9 mouse cellular contexts compared by ENCODE assay signal in genomic region chr3:152667356-152668211, GRCm38 (mm10). TPM values are rescaled to one million over a fixed set of nuclear protein-coding genes. Genes with fewer than 3 reads are reported as not detected.
DNase-seq lines count a peak whose midpoint lies in the region; ATAC-seq and TF ChIP-seq lines count a peak whose summit lies in the region.
"Had no signal": no experiment of that assay in that cellular context is flagged by ENCODE, and none has a peak within 500 bp of the region (broad histone marks: within the 10 kb centered on the region; RNA-seq: fewer than 3 reads in every experiment).

No protein-coding gene starts in this region.

- peaks cover 27% of the 10 kb centered on the region for H3K27me3 ChIP-seq in heart, embryonic 11.5 days (ENCODE audit: control insufficient read depth, insufficient read depth, low read length)
- peaks cover 7% of the 10 kb centered on the region; the same call in 1 of the 2 replicates for H3K27me3 ChIP-seq in forebrain, embryonic 16.5 days (replicated peaks; ENCODE audit: control insufficient read depth, insufficient read depth, low read length)
- peaks cover 22% of the 10 kb centered on the region for H3K27me3 ChIP-seq in intestine, postnatal 0 days (replicated peaks; ENCODE audit: control insufficient read depth, insufficient read depth, low read length)
- peaks cover 44% of the 10 kb centered on the region for H3K27me3 ChIP-seq in limb, embryonic 15.5 days
- peaks cover 42% of the 10 kb centered on the region for H3K27me3 ChIP-seq in neural tube, embryonic 13.5 days

- 1% methylated on average over 53 of the region's 82 CpGs for WGBS in heart, embryonic 11.5 days (ENCODE audit: insufficient replicate concordance)
- 0% methylated on average over 70 of the region's 82 CpGs for WGBS in forebrain, embryonic 16.5 days
- under 1% methylated on average over 73 of the region's 82 CpGs for WGBS in intestine, postnatal 0 days
- under 1% methylated on average over 67 of the region's 82 CpGs for WGBS in limb, embryonic 15.5 days
- WGBS in neural tube, embryonic 13.5 days = under 1% methylated on average over 61 of the region's 82 CpGs

- H3K4me1 ChIP-seq in heart, embryonic 11.5 days (ENCODE audit: control insufficient read depth, insufficient read depth, low read length) = peaks cover 8% of the 10 kb centered on the region
- peaks cover 6% of the 10 kb centered on the region for H3K4me1 ChIP-seq in forebrain, embryonic 16.5 days (replicated peaks; ENCODE audit: control insufficient read depth, insufficient read depth, low read length)
- no peaks in the 10 kb centered on the region for H3K4me1 ChIP-seq in intestine, postnatal 0 days (replicated peaks; ENCODE audit: control insufficient read depth, insufficient read depth, low read length)
- H3K4me1 ChIP-seq in limb, embryonic 15.5 days = peaks cover 8% of the 10 kb centered on the region
- peaks cover 8% of the 10 kb centered on the region for H3K4me1 ChIP-seq in neural tube, embryonic 13.5 days (replicated peaks)

- peak overlapping the region; percentile 55 for H3K4me3 ChIP-seq in heart, embryonic 11.5 days (ENCODE audit: low read depth, low read length)
- peak overlapping the region; percentile 58 for H3K4me3 ChIP-seq in forebrain, embryonic 16.5 days (replicated peaks; ENCODE audit: low read length)
- H3K4me3 ChIP-seq in intestine, postnatal 0 days (ENCODE audit: low read depth, low read length) = peak overlapping the region; percentile 41
- peak overlapping the region; percentile 55 for H3K4me3 ChIP-seq in limb, embryonic 15.5 days
- peak overlapping the region; percentile 60 for H3K4me3 ChIP-seq in neural tube, embryonic 13.5 days

- no peaks in the 10 kb centered on the region for H3K36me3 ChIP-seq in heart, embryonic 11.5 days (ENCODE audit: control insufficient read depth, insufficient read depth, low read length)
- H3K36me3 ChIP-seq in forebrain, embryonic 16.5 days (ENCODE audit: control insufficient read depth, insufficient read depth) = no peaks in the 10 kb centered on the region
- no peaks in the 10 kb centered on the region for H3K36me3 ChIP-seq in intestine, postnatal 0 days (ENCODE audit: control insufficient read depth, insufficient read depth)
- no peaks in the 10 kb centered on the region for H3K36me3 ChIP-seq in limb, embryonic 15.5 days
- no peaks in the 10 kb centered on the region for H3K36me3 ChIP-seq in neural tube, embryonic 13.5 days

- H3K9ac ChIP-seq in heart, embryonic 11.5 days (ENCODE audit: low read depth, low read length) = peak overlapping the region; percentile 46; the same call in 1 of the 2 replicates
- H3K9ac ChIP-seq in forebrain, embryonic 16.5 days (replicated peaks; ENCODE audit: low read depth, low read length) = peak overlapping the region; percentile 60
- H3K9ac ChIP-seq in intestine, postnatal 0 days (ENCODE audit: low read depth, low read length) = peak overlapping the region; percentile 37; the same call in 1 of the 2 replicates
- peak overlapping the region; percentile 39 for H3K9ac ChIP-seq in limb, embryonic 15.5 days
- peak overlapping the region; percentile 75 for H3K9ac ChIP-seq in neural tube, embryonic 13.5 days

- H3K9me3 ChIP-seq in heart, embryonic 11.5 days (replicated peaks; ENCODE audit: control insufficient read depth, low read length) = no peaks in the 10 kb centered on the region
- H3K9me3 ChIP-seq in forebrain, embryonic 16.5 days (ENCODE audit: control insufficient read depth, low read length) = no peaks in the 10 kb centered on the region
- no peaks in the 10 kb centered on the region for H3K9me3 ChIP-seq in intestine, postnatal 0 days (ENCODE audit: control insufficient read depth)
- no peaks in the 10 kb centered on the region for H3K9me3 ChIP-seq in limb, embryonic 15.5 days
- H3K9me3 ChIP-seq in neural tube, embryonic 13.5 days = no peaks in the 10 kb centered on the region

- DNase-seq in heart, postnatal 36 days = no peak
- DNase-seq in adrenal gland, postnatal 36 days = peak; percentile 38 to 48
- DNase-seq in thymus, postnatal 0 days (ENCODE audit: low spot score) = no peak

- peak overlapping the region; percentile 97 for H3K4me2 ChIP-seq in heart, embryonic 11.5 days
- H3K4me2 ChIP-seq in forebrain, embryonic 16.5 days (ENCODE audit: low read length) = peak overlapping the region; percentile 97
- peak overlapping the region; percentile 77 for H3K4me2 ChIP-seq in intestine, postnatal 0 days (replicated peaks; ENCODE audit: low read depth)
- peak overlapping the region; percentile 97 for H3K4me2 ChIP-seq in limb, embryonic 15.5 days
- H3K4me2 ChIP-seq in neural tube, embryonic 13.5 days = peak overlapping the region; percentile 79

- no peak for TF ChIP-seq CTCF in intestine, postnatal 0 days (IDR thresholded peaks at IDR 0.05; ENCODE audit: low read depth)

- no peak overlapping the region for H3K27ac ChIP-seq in heart, embryonic 11.5 days (ENCODE audit: low read depth, low read length)
- H3K27ac ChIP-seq in forebrain, embryonic 16.5 days (ENCODE audit: low read length) = no peak overlapping the region
- H3K27ac ChIP-seq in intestine, postnatal 0 days (ENCODE audit: low read depth, low read length) = no peak overlapping the region
- no peak overlapping the region for H3K27ac ChIP-seq in limb, embryonic 15.5 days
- no peak overlapping the region for H3K27ac ChIP-seq in neural tube, embryonic 13.5 days (replicated peaks)
- H3K27ac ChIP-seq: macrophage had no signal

- peak; percentile 52; the same call in 1 of the 2 replicates for ATAC-seq in heart, embryonic 11.5 days (replicated peaks; ENCODE audit: insufficient number of reproducible peaks, low FRiP score, low TSS enrichment)
- ATAC-seq in forebrain, embryonic 16.5 days = peak; percentile 93
- no peak for ATAC-seq in intestine, postnatal 0 days
- ATAC-seq in limb, embryonic 15.5 days (ENCODE audit: insufficient number of reproducible peaks, low FRiP score, low TSS enrichment, low read depth) = no peak
- ATAC-seq in neural tube, embryonic 13.5 days (ENCODE audit: low read depth) = peak; percentile 84

- intact Hi-C loops in heart, postnatal 36 days (cut with DNase I) = no loop called here

RNA-seq across cellular contexts. Expression of gene Ak5, which starts 0.6 kb away (rescaled TPM):
- polyA plus RNA-seq in heart, embryonic 11.5 days (2014; fragmentation: Nextera tagmentation; extraction: Ambion mirVana) = 1.9 and 3.2 TPM in 2 replicates
- under 1 TPM; 0.27 to 0.31 TPM for total RNA-seq in heart, postnatal 36 days (2021)
- total RNA-seq in adrenal gland, postnatal 36 days (2021) = 1 to 10 TPM; 2.8 to 4.5 TPM
- 7.4 and 10.9 TPM in 2 replicates for polyA plus RNA-seq in forebrain, embryonic 16.5 days (2015; fragmentation: Nextera tagmentation; extraction: Ambion mirVana)
- polyA plus RNA-seq in intestine, postnatal 0 days (2015; fragmentation: Nextera tagmentation; extraction: Ambion mirVana) = 0.18 and 0.33 TPM in 2 replicates
- polyA plus RNA-seq in limb, embryonic 15.5 days (2015; fragmentation: Nextera tagmentation; extraction: Ambion mirVana) = 2.0 and 2.9 TPM in 2 replicates
- 7.2 and 7.3 TPM in 2 replicates for polyA plus RNA-seq in neural tube, embryonic 13.5 days (2015; fragmentation: Nextera tagmentation; extraction: Ambion mirVana)
- 0.14 TPM in 1 of 2 replicates, not detected in the other for polyA plus RNA-seq in thymus, postnatal 0 days (2015; fragmentation: Nextera tagmentation; extraction: Ambion mirVana)
- polyA plus RNA-seq: macrophage had no signal

RNA-seq across cellular contexts. Expression of gene Pigk, which starts 46.3 kb away (rescaled TPM):
- polyA plus RNA-seq in heart, embryonic 11.5 days (2014; fragmentation: Nextera tagmentation; extraction: Ambion mirVana) = 37.5 and 44.4 TPM in 2 replicates
- 10 to 100 TPM; 25.0 to 25.4 TPM for total RNA-seq in heart, postnatal 36 days (2021)
- total RNA-seq in adrenal gland, postnatal 36 days (2021) = 10 to 100 TPM; 58.8 to 69.0 TPM
- polyA plus RNA-seq in forebrain, embryonic 16.5 days (2015; fragmentation: Nextera tagmentation; extraction: Ambion mirVana) = 29.6 and 30.1 TPM in 2 replicates
- polyA plus RNA-seq in intestine, postnatal 0 days (2015; fragmentation: Nextera tagmentation; extraction: Ambion mirVana) = 33.7 and 35.5 TPM in 2 replicates
- polyA plus RNA-seq in limb, embryonic 15.5 days (2015; fragmentation: Nextera tagmentation; extraction: Ambion mirVana) = 49.1 and 54.0 TPM in 2 replicates
- polyA plus RNA-seq in neural tube, embryonic 13.5 days (2015; fragmentation: Nextera tagmentation; extraction: Ambion mirVana) = 47.9 and 52.4 TPM in 2 replicates
- 38.0 and 41.7 TPM in 2 replicates for polyA plus RNA-seq in thymus, postnatal 0 days (2015; fragmentation: Nextera tagmentation; extraction: Ambion mirVana)

Comparison
In these comparisons a context has a peak if more than half of its experiments do, and no peak if none do; other contexts are left out.
1. ATAC-seq: peak in heart, embryonic 11.5 days (single experiment), forebrain, embryonic 16.5 days (single experiment) and neural tube, embryonic 13.5 days (single experiment); none in intestine, postnatal 0 days (single experiment) and limb, embryonic 15.5 days (single experiment).
2. DNase-seq: peak in adrenal gland, postnatal 36 days (2 of 2); none in heart, postnatal 36 days (0 of 2) and thymus, postnatal 0 days (single experiment).
3. Peak in every context shown above with its lines, with median percentiles within 50 percentile points of each other: H3K4me2 ChIP-seq, H3K4me3 ChIP-seq and H3K9ac ChIP-seq.